Mouse (Mus musculus): ENCODE data around the gene Atp5g3. TPM values are rescaled to one million over a fixed set of nuclear protein-coding genes. Genes with fewer than 3 reads are reported as not detected.

The Atp5g3 gene
- polyA plus RNA-seq (2017; shearing (Covaris generic)): 740 TPM

DNA sequence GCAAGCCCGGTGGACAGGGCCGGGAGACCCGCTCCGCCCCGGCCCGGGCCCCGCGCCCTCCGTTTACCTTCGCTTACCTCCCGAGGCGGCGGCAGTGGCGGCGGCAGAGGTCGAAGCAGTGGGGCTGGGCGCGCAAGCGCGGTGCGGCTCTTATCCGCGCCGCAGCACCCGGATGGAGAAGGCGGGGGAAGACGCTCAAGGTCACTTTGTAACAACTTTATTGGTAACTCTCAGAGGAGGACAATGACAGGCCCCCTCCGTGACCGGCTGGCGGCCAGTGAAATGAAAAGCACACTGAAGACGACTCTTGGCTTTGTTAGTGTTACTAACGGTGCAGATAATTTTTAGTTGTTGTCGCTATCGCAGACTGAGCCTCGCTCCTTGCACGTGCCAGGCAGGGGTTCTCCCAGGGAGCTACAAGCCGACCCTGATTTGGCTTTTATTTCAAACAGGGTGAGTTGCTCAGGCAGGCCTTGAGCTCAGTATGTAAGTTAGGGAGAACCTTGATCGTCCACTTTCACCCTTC is at the start of gene Atp5g3:
TSS of gene Atp5g3 (minus strand) at position 152 of the 526 bp plus-strand sequence.

GRCm38 (mm10) chr2:73892464-73893296 is 18.4 kb downstream of the Atp5g3 start, which contains the start of gene Atf2:
TSS of gene Atf2 (minus strand) at chr2:73892639.

Other genes starting within 250 kb of the Atp5g3 start
- 0.72 TPM for gene Chn1, start 136.0 kb downstream of the Atp5g3 start, polyA plus RNA-seq (2017; shearing (Covaris generic))
- gene Atf2, start 18.7 kb downstream of the Atp5g3 start, polyA plus RNA-seq (2017; shearing (Covaris generic)): 105 TPM

Measured in activated CD4-positive, CD25-positive, alpha-beta regulatory T cell, adult 9 weeks (primary cell).